Mouse (Mus musculus): ENCODE results near the gene Pkn2. TPM values are rescaled to one million over a fixed set of nuclear protein-coding genes. Genes with fewer than 3 reads are reported as not detected.

Gene Pkn2
- polyA plus RNA-seq, 1 experiment, result 14.9 TPM

GRCm38 (mm10) chr3:142745076-142745475 is 136.7 kb downstream of the Pkn2 start:
- peaks cover 9% of the 10 kb centered on the region for H3K4me1 ChIP-seq (ENCODE audit: control insufficient read depth, insufficient read depth, low read length)
- H3K27me3 ChIP-seq (ENCODE audit: control insufficient read depth, insufficient read depth, low read length), result no peaks in the 10 kb centered on the region
- H3K4me3 ChIP-seq (ENCODE audit: control insufficient read depth, low read depth, low read length), result no peak overlapping the region
- TF ChIP-seq POLR2A (IDR thresholded peaks at IDR 0.05; ENCODE audit: control insufficient read depth, low read depth, low read length) (no peak), CTCF (IDR thresholded peaks at IDR 0.05; ENCODE audit: control insufficient read depth, insufficient read depth, insufficient replicate concordance, low read depth, low read length) (no peak)
- no peaks in the 10 kb centered on the region for H3K36me3 ChIP-seq (ENCODE audit: control insufficient read depth, insufficient read depth, low read length)
- no peak overlapping the region for H3K27ac ChIP-seq (ENCODE audit: control insufficient read depth, insufficient read depth, low read depth, low read length)

- no peak overlapping the region for H3K4me3 ChIP-seq (ENCODE audit: control insufficient read depth, low read depth, low read length)
- TF ChIP-seq POLR2A (IDR thresholded peaks at IDR 0.05; ENCODE audit: control insufficient read depth, low read depth, low read length) (no peak), CTCF (IDR thresholded peaks at IDR 0.05; ENCODE audit: control insufficient read depth, insufficient read depth, insufficient replicate concordance, low read depth, low read length) (peak; percentile 54; the same call in 1 of the 2 replicates)
- no peaks in the 10 kb centered on the region for H3K36me3 ChIP-seq (ENCODE audit: control insufficient read depth, insufficient read depth, low read length)
- H3K27ac ChIP-seq (ENCODE audit: control insufficient read depth, insufficient read depth, low read depth, low read length), result no peak overlapping the region
- H3K27me3 ChIP-seq (ENCODE audit: control insufficient read depth, insufficient read depth, low read length), result no peaks in the 10 kb centered on the region
- H3K4me1 ChIP-seq (ENCODE audit: control insufficient read depth, insufficient read depth, low read length), result peaks cover 6% of the 10 kb centered on the region
Measured at GRCm38 (mm10) chr3:142743973-142744898, 137.6 kb downstream of the Pkn2 start.

Other genes with a start within 250 kb of the Pkn2 start
- gene Kyat3, start 181.0 kb downstream of the Pkn2 start, polyA plus RNA-seq (2012; rRNA removed), result 3.1 and 3.8 TPM in 2 replicates
- 51.3 and 58.5 TPM in 2 replicates for gene Gtf2b, start 117.0 kb downstream of the Pkn2 start, polyA plus RNA-seq (2012; rRNA removed)

All from testis, adult 2 months (tissue).